Mouse (Mus musculus): ENCODE measurements around the gene Trim27. TPM values are rescaled to one million over a fixed set of nuclear protein-coding genes. Genes with fewer than 3 reads are reported as not detected.

Gene Trim27
- polyA plus RNA-seq (2015; fragmentation: Nextera tagmentation; extraction: Ambion mirVana), result 105 and 108 TPM in 2 replicates

- Histone ChIP-seq H3K27me3 (ENCODE audit: control insufficient read depth, insufficient read depth, low read depth, low read length) (no peaks in the 10 kb centered on the region), H3K4me2 (ENCODE audit: low read depth, low read length) (peak within 1 kb of the TSS; percentile 91), H3K9me3 (ENCODE audit: control insufficient read depth, low read length) (no peaks in the 10 kb centered on the region), H3K27ac (ENCODE audit: low read length) (peak within 1 kb of the TSS; percentile 94), H3K4me3 (ENCODE audit: low read length) (peak within 1 kb of the TSS; percentile 100), H3K9ac (ENCODE audit: low read length) (peak within 1 kb of the TSS; percentile 89), H3K4me1 (replicated peaks; ENCODE audit: control insufficient read depth, insufficient read depth, low read length) (peaks cover 22% of the 10 kb centered on the region), H3K36me3 (ENCODE audit: control insufficient read depth, insufficient read depth, low read length) (peaks cover 16% of the 10 kb centered on the region)
- WGBS, result under 1% methylated on average over 15 of the region's 15 CpGs
- ATAC-seq (ENCODE audit: low read depth), result peak; percentile 37
Measured at GRCm38 (mm10) chr13:21179367-21179723, at the start of gene Trim27. TSS of gene Trim27 (plus strand) at chr13:21179445.

- no peak overlapping the region for H3K9ac ChIP-seq (ENCODE audit: low read length)
- no peaks in the 10 kb centered on the region for H3K27me3 ChIP-seq (ENCODE audit: control insufficient read depth, insufficient read depth, low read depth, low read length)
- no peaks in the 10 kb centered on the region for H3K36me3 ChIP-seq (ENCODE audit: control insufficient read depth, insufficient read depth, low read length)
- no peak overlapping the region for H3K27ac ChIP-seq (ENCODE audit: low read length)
- H3K4me1 ChIP-seq (replicated peaks; ENCODE audit: control insufficient read depth, insufficient read depth, low read length), result no peaks in the 10 kb centered on the region
- 30% methylated on average over 8 of the region's 8 CpGs for WGBS
- no peak overlapping the region for H3K4me2 ChIP-seq (ENCODE audit: low read depth, low read length)
- no peak for ATAC-seq (ENCODE audit: low read depth)
- no peaks in the 10 kb centered on the region for H3K9me3 ChIP-seq (ENCODE audit: control insufficient read depth, low read length)
- no peak overlapping the region for H3K4me3 ChIP-seq (ENCODE audit: low read length)
Measured at GRCm38 (mm10) chr13:21142421-21142820, 36.8 kb upstream of the Trim27 start.

- ATAC-seq (ENCODE audit: low read depth), result no peak
- WGBS, result 65% methylated on average over 4 of the region's 4 CpGs
- Histone ChIP-seq H3K27me3 (ENCODE audit: control insufficient read depth, insufficient read depth, low read depth, low read length) (no peaks in the 10 kb centered on the region), H3K4me1 (replicated peaks; ENCODE audit: control insufficient read depth, insufficient read depth, low read length) (no peaks in the 10 kb centered on the region), H3K36me3 (ENCODE audit: control insufficient read depth, insufficient read depth, low read length) (no peaks in the 10 kb centered on the region), H3K27ac (ENCODE audit: low read length) (no peak within 1 kb of the TSS), H3K4me3 (ENCODE audit: low read length) (no peak within 1 kb of the TSS), H3K9me3 (ENCODE audit: control insufficient read depth, low read length) (no peaks in the 10 kb centered on the region), H3K9ac (ENCODE audit: low read length) (no peak within 1 kb of the TSS), H3K4me2 (ENCODE audit: low read depth, low read length) (no peak within 1 kb of the TSS)
Measured at GRCm38 (mm10) chr13:21145767-21146166, 33.5 kb upstream of the Trim27 start, which contains the start of gene Olfr1368. TSS of gene Olfr1368 (minus strand) at chr13:21145867.

- peaks cover 3% of the 10 kb centered on the region; the same call in 1 of the 2 replicates for H3K4me1 ChIP-seq (replicated peaks; ENCODE audit: control insufficient read depth, insufficient read depth, low read length)
- whole genome bisulfite sequencing, result 71% methylated on average over 5 of the region's 5 CpGs
Measured at GRCm38 (mm10) chr13:21155888-21156287, 23.4 kb upstream of the Trim27 start.

GRCm38 (mm10) chr13:21158071-21158470 is 21.2 kb upstream of the Trim27 start:
- Histone ChIP-seq H3K27ac (ENCODE audit: low read length) (no peak overlapping the region), H3K4me2 (ENCODE audit: low read depth, low read length) (peak overlapping the region; percentile 93; the same call in 1 of the 2 replicates), H3K36me3 (ENCODE audit: control insufficient read depth, insufficient read depth, low read length) (no peaks in the 10 kb centered on the region), H3K9ac (ENCODE audit: low read length) (no peak overlapping the region), H3K9me3 (ENCODE audit: control insufficient read depth, low read length) (no peaks in the 10 kb centered on the region), H3K4me1 (replicated peaks; ENCODE audit: control insufficient read depth, insufficient read depth, low read length) (peaks cover 5% of the 10 kb centered on the region; the same call in 1 of the 2 replicates), H3K27me3 (ENCODE audit: control insufficient read depth, insufficient read depth, low read depth, low read length) (no peaks in the 10 kb centered on the region), H3K4me3 (ENCODE audit: low read length) (peak overlapping the region; percentile 86; the same call in 1 of the 2 replicates)
- ATAC-seq (ENCODE audit: low read depth), result no peak
- WGBS, result 15% methylated on average over 9 of the region's 9 CpGs

More at GRCm38 (mm10) chr13:21155888-21156287, 23.4 kb upstream of the Trim27 start:
- no peak overlapping the region for H3K4me2 ChIP-seq (ENCODE audit: low read depth, low read length)
- no peaks in the 10 kb centered on the region for H3K27me3 ChIP-seq (ENCODE audit: control insufficient read depth, insufficient read depth, low read depth, low read length)
- no peaks in the 10 kb centered on the region for H3K9me3 ChIP-seq (ENCODE audit: control insufficient read depth, low read length)
- H3K9ac ChIP-seq (ENCODE audit: low read length), result no peak overlapping the region
- no peaks in the 10 kb centered on the region for H3K36me3 ChIP-seq (ENCODE audit: control insufficient read depth, insufficient read depth, low read length)
- ATAC-seq (ENCODE audit: low read depth), result no peak
- H3K4me3 ChIP-seq (ENCODE audit: low read length), result no peak overlapping the region
- H3K27ac ChIP-seq (ENCODE audit: low read length), result no peak overlapping the region

- Histone ChIP-seq H3K9ac (ENCODE audit: low read length) (peak overlapping the region; percentile 64), H3K4me3 (ENCODE audit: low read length) (peak overlapping the region; percentile 86), H3K9me3 (ENCODE audit: control insufficient read depth, low read length) (no peaks in the 10 kb centered on the region), H3K27me3 (ENCODE audit: control insufficient read depth, insufficient read depth, low read depth, low read length) (no peaks in the 10 kb centered on the region), H3K4me1 (replicated peaks; ENCODE audit: control insufficient read depth, insufficient read depth, low read length) (peaks cover 5% of the 10 kb centered on the region; the same call in 1 of the 2 replicates), H3K36me3 (ENCODE audit: control insufficient read depth, insufficient read depth, low read length) (no peaks in the 10 kb centered on the region), H3K27ac (ENCODE audit: low read length) (no peak overlapping the region), H3K4me2 (ENCODE audit: low read depth, low read length) (peak overlapping the region; percentile 93)
- under 1% methylated on average over 19 of the region's 19 CpGs for WGBS
- peak; percentile 53 for ATAC-seq (ENCODE audit: low read depth)
Measured at GRCm38 (mm10) chr13:21158785-21159474, 20.3 kb upstream of the Trim27 start.

- Histone ChIP-seq H3K27me3 (ENCODE audit: control insufficient read depth, insufficient read depth, low read depth, low read length) (no peaks in the 10 kb centered on the region), H3K9ac (ENCODE audit: low read length) (peak overlapping the region; percentile 64), H3K27ac (ENCODE audit: low read length) (no peak overlapping the region), H3K4me3 (ENCODE audit: low read length) (peak overlapping the region; percentile 86), H3K4me2 (ENCODE audit: low read depth, low read length) (peak overlapping the region; percentile 93), H3K36me3 (ENCODE audit: control insufficient read depth, insufficient read depth, low read length) (no peaks in the 10 kb centered on the region), H3K4me1 (replicated peaks; ENCODE audit: control insufficient read depth, insufficient read depth, low read length) (peaks cover 5% of the 10 kb centered on the region; the same call in 1 of the 2 replicates), H3K9me3 (ENCODE audit: control insufficient read depth, low read length) (no peaks in the 10 kb centered on the region)
- under 1% methylated on average over 15 of the region's 15 CpGs for WGBS
- peak; percentile 15 for ATAC-seq (ENCODE audit: low read depth)
Measured at GRCm38 (mm10) chr13:21159475-21159819, 19.8 kb upstream of the Trim27 start.

- Histone ChIP-seq H3K4me3 (ENCODE audit: low read length) (peak overlapping the region; percentile 86), H3K27ac (ENCODE audit: low read length) (no peak overlapping the region), H3K9me3 (ENCODE audit: control insufficient read depth, low read length) (no peaks in the 10 kb centered on the region), H3K36me3 (ENCODE audit: control insufficient read depth, insufficient read depth, low read length) (no peaks in the 10 kb centered on the region), H3K9ac (ENCODE audit: low read length) (peak overlapping the region; percentile 64), H3K4me1 (replicated peaks; ENCODE audit: control insufficient read depth, insufficient read depth, low read length) (peaks cover 5% of the 10 kb centered on the region; the same call in 1 of the 2 replicates), H3K27me3 (ENCODE audit: control insufficient read depth, insufficient read depth, low read depth, low read length) (no peaks in the 10 kb centered on the region), H3K4me2 (ENCODE audit: low read depth, low read length) (peak overlapping the region; percentile 93)
- under 1% methylated on average over 16 of the region's 16 CpGs for WGBS
- peak; percentile 7; the same call in 1 of the 2 replicates for ATAC-seq (ENCODE audit: low read depth)
Measured at GRCm38 (mm10) chr13:21160041-21160511, 19.2 kb upstream of the Trim27 start.

GRCm38 (mm10) chr13:21160657-21161590 is 18.3 kb upstream of the Trim27 start:
- H3K4me1 ChIP-seq (replicated peaks; ENCODE audit: control insufficient read depth, insufficient read depth, low read length), result peaks cover 5% of the 10 kb centered on the region; the same call in 1 of the 2 replicates
- ATAC-seq (ENCODE audit: low read depth), result peak; percentile 90
- H3K9ac ChIP-seq (ENCODE audit: low read length), result peak overlapping the region; percentile 59
- peak overlapping the region; percentile 93 for H3K4me2 ChIP-seq (ENCODE audit: low read depth, low read length)
- no peaks in the 10 kb centered on the region for H3K27me3 ChIP-seq (ENCODE audit: control insufficient read depth, insufficient read depth, low read depth, low read length)
- no peaks in the 10 kb centered on the region for H3K9me3 ChIP-seq (ENCODE audit: control insufficient read depth, low read length)
- under 1% methylated on average over 32 of the region's 32 CpGs for WGBS
- H3K27ac ChIP-seq (ENCODE audit: low read length), result no peak overlapping the region
- peak overlapping the region; percentile 86 for H3K4me3 ChIP-seq (ENCODE audit: low read length)
- H3K36me3 ChIP-seq (ENCODE audit: control insufficient read depth, insufficient read depth, low read length), result no peaks in the 10 kb centered on the region

Measured in lung, embryonic 16.5 days (tissue).